Mouse (Mus musculus): Measurements from ENCODE around the gene Pdzd2. TPM values are rescaled to one million over a fixed set of nuclear protein-coding genes. Genes with fewer than 3 reads are reported as not detected.

Pdzd2 gene
- 20.5 TPM for polyA plus RNA-seq (2015; fragmentation: Illumina TruSeq; extraction: RNeasy Lipid Tissue Mini Kit (QIAGEN cat#74804); ENCODE audit: low read depth, low replicate concordance)

DNA sequence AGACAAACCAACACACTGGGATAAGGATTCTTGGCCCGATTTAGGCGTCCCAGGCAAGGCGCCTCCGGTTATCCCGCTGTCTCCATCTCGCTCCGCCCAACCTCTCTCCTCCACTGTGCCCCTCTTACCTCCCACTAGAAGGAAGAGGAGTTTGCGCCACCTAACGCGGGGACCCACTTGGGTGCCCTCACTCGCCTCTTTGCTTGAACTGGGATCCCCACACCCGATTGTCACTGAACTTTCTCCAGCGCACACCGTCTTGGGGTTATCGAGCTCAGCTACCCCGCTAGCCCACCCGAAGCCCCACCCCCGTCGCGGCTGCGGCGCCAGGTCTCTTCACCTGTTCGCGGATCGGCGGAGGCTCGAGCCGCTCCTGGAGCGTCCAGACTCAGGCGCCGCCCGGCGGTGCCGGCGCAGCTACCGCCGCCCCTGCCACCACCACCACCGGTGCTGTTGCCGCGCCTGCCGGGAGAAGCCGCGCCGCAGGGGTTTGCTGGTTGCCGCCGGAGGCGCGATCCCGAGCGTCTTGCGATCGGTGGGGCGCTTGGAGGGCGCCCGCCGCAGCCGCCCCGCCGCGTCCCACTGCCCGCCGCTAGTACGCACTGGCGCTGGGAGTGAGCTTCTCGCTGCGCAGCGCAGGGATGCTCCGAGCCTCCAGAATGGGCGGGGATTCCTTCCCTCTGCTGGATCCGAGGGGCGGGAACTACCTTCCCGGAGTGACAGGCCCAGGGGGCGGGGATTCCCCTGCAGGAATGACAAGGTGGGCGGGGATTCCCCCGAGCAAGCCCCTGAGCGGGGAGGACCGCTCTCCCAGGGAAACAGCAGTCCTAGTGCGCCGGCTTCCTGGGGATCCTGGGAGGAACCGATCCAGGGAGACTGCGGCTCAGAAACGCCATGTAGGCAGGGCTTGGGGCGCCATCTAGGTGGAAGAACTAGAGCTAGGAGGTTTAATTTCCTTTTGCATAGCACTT is at the start of gene Pdzd2:
Pdzd2 (minus strand) TSS at position 648 of the 971 bp plus-strand sequence.

GRCm38 (mm10) chr15:12321788-12322621 is 417.7 kb downstream of the Pdzd2 start, which contains the start of gene 1810049J17Rik:
1810049J17Rik (minus strand) TSS chr15:12321899.

GRCm38 (mm10) chr15:12321091-12321787 is 418.5 kb downstream of the Pdzd2 start, which contains the start of gene Golph3:
Golph3 (plus strand) TSS chr15:12321450.

Other genes with a start within 250 kb of the Pdzd2 start
- gene 6030458C11Rik, start 84.7 kb upstream of the Pdzd2 start, polyA plus RNA-seq (2015; fragmentation: Illumina TruSeq; extraction: RNeasy Lipid Tissue Mini Kit (QIAGEN cat#74804); ENCODE audit: low read depth, low replicate concordance), result 27.5 TPM
- 60.2 TPM for gene Drosha, start 84.9 kb upstream of the Pdzd2 start, polyA plus RNA-seq (2015; fragmentation: Illumina TruSeq; extraction: RNeasy Lipid Tissue Mini Kit (QIAGEN cat#74804); ENCODE audit: low read depth, low replicate concordance)

All from brain, adult 10 weeks (tissue).